Mouse (Mus musculus) liver, embryonic 15.5 days (tissue): ENCODE measurements at regions not wholly inside any gene's neighbourhood (a gene's known extent, or its start where the extent isn't known, plus 50 kb on each side); places are given as distances from the start of the nearest gene placed in this dataset.

Experiments used
- ATAC-seq: fragments of 200-750 bp; cut with Nextera tagmentation; 2 replicates; pipeline ENCODE4 v1.8.0; 2017; ENCODE audit warnings: moderate number of reproducible peaks, mild to moderate bottlenecking, moderate library complexity; ENCODE audit not compliant: insufficient read depth
- H3K27ac ChIP-seq: fragments of 300-500 bp; sonication (generic); replicated peaks from 2 replicates; pipeline ENCODE4 v1.5.1; 2015; ENCODE audit warnings: mild to moderate bottlenecking, inconsistent platforms
- H3K27me3 ChIP-seq: fragments of 300-500 bp; sonication (generic); 2 replicates; pipeline ENCODE4 v1.6.1; 2015; ENCODE audit warnings: mild to moderate bottlenecking, inconsistent platforms
- H3K36me3 ChIP-seq: fragments of 300-500 bp; sonication (generic); replicated peaks from 2 replicates; pipeline ENCODE4 v1.6.1; 2015; ENCODE audit warnings: moderate library complexity, mild to moderate bottlenecking, inconsistent platforms
- H3K4me1 ChIP-seq: fragments of 300-500 bp; sonication (generic); replicated peaks from 2 replicates; pipeline ENCODE4 v1.6.1; 2015; ENCODE audit warnings: inconsistent platforms
- H3K4me2 ChIP-seq: fragments of 300-500 bp; sonication (generic); 2 replicates; pipeline ENCODE4 v1.6.1; 2015; ENCODE audit warnings: moderate library complexity, mild to moderate bottlenecking, inconsistent platforms
- H3K4me3 ChIP-seq: fragments of 300-500 bp; sonication (generic); replicated peaks from 2 replicates; pipeline ENCODE4 v1.5.1; 2015; ENCODE audit warnings: mild to moderate bottlenecking, inconsistent platforms
- H3K9ac ChIP-seq: fragments of 300-500 bp; sonication (generic); 2 replicates; pipeline ENCODE4 v1.6.1; 2015; ENCODE audit warnings: moderate library complexity, mild to moderate bottlenecking, inconsistent platforms
- H3K9me3 ChIP-seq: fragments of 300-500 bp; sonication (generic); replicated peaks from 2 replicates; pipeline ENCODE4 v1.6.1; 2016; ENCODE audit warnings: inconsistent platforms
- WGBS: fragments of 180-500 bp; shearing (Covaris S2); methylation state at CpG from one replicate; pipeline ENCODE4 v1.1.7; 2015; ENCODE audit warnings: mixed read lengths; ENCODE audit not compliant: insufficient replicate concordance; 5-methylcytosine and 5-hydroxymethylcytosine counted together

DNA sequence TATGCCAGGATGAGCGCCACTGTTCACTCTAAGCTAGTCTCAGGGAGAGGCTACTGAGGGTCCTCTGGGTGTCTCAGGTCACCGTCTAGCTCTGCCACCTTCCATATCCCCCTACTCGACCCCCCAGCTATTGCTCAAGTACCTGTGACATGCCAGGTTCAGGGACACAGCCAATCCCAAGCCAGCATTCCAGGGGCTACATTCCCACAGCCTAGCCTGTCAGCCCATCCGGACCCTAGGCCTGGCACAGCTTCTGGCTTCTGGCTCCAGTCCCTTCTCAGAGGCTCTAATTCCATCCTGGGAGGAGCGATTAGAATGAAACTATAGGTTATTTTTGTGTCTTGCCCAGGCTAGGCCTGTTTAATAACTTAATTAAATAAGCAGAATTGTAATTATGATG lies 105.2 kb downstream of the 1810010D01Rik start:
- Histone ChIP-seq H3K36me3 (no peaks in the 10 kb centered on the region), H3K9ac (no peak overlapping the region), H3K4me3 (no peak overlapping the region), H3K27me3 (no peaks in the 10 kb centered on the region), H3K4me1 (no peaks in the 10 kb centered on the region), H3K9me3 (no peaks in the 10 kb centered on the region), H3K27ac (no peak overlapping the region), H3K4me2 (no peak overlapping the region)
- 54% methylated on average over 5 of the region's 5 CpGs for WGBS
- ATAC-seq: no peak

GRCm38 (mm10) chr7:145102216-145102615 lies 105.7 kb downstream of the 1810010D01Rik start:
- Histone ChIP-seq H3K27me3 (no peaks in the 10 kb centered on the region), H3K9ac (no peak overlapping the region), H3K4me3 (no peak overlapping the region), H3K36me3 (no peaks in the 10 kb centered on the region), H3K4me1 (no peaks in the 10 kb centered on the region), H3K9me3 (no peaks in the 10 kb centered on the region), H3K27ac (no peak overlapping the region), H3K4me2 (no peak overlapping the region)
- 31% methylated on average over 6 of the region's 6 CpGs for WGBS
- ATAC-seq: no peak

GRCm38 (mm10) chr7:145098335-145098734 lies 109.6 kb downstream of the 1810010D01Rik start:
- no peaks in the 10 kb centered on the region for H3K9me3 ChIP-seq
- H3K27me3 ChIP-seq: no peaks in the 10 kb centered on the region
- H3K4me1 ChIP-seq: no peaks in the 10 kb centered on the region
- ATAC-seq: no peak
- no peak overlapping the region for H3K9ac ChIP-seq
- H3K27ac ChIP-seq: no peak overlapping the region
- no peak overlapping the region for H3K4me2 ChIP-seq
- H3K36me3 ChIP-seq: no peaks in the 10 kb centered on the region
- no peak overlapping the region for H3K4me3 ChIP-seq
- WGBS: 55% methylated on average over 6 of the region's 6 CpGs

GRCm38 (mm10) chr7:145094134-145094526 lies 113.8 kb downstream of the 1810010D01Rik start:
- WGBS: 55% methylated on average over 7 of the region's 7 CpGs
- Histone ChIP-seq H3K4me2 (no peak overlapping the region), H3K9ac (no peak overlapping the region), H3K4me1 (peaks cover 5% of the 10 kb centered on the region; the same call in 1 of the 2 replicates), H3K4me3 (no peak overlapping the region), H3K9me3 (no peaks in the 10 kb centered on the region), H3K36me3 (no peaks in the 10 kb centered on the region), H3K27ac (no peak overlapping the region), H3K27me3 (no peaks in the 10 kb centered on the region)
- ATAC-seq: no peak

- H3K9ac ChIP-seq: no peak overlapping the region
- no peak overlapping the region for H3K27ac ChIP-seq
- H3K4me2 ChIP-seq: no peak overlapping the region
- WGBS: 58% methylated on average over 3 of the region's 3 CpGs
- no peak for ATAC-seq
- H3K27me3 ChIP-seq: no peaks in the 10 kb centered on the region
- no peaks in the 10 kb centered on the region for H3K9me3 ChIP-seq
- H3K4me1 ChIP-seq: peaks cover 7% of the 10 kb centered on the region
- H3K4me3 ChIP-seq: no peak overlapping the region
- no peaks in the 10 kb centered on the region for H3K36me3 ChIP-seq
These were observed 114.3 kb downstream of the 1810010D01Rik start for GRCm38 (mm10) chr7:145093417-145094133.

GRCm38 (mm10) chr7:145092392-145093176 lies 115.3 kb downstream of the 1810010D01Rik start:
- Histone ChIP-seq H3K4me1 (peaks cover 14% of the 10 kb centered on the region), H3K27me3 (no peaks in the 10 kb centered on the region), H3K4me2 (no peak overlapping the region), H3K36me3 (no peaks in the 10 kb centered on the region), H3K9ac (no peak overlapping the region), H3K4me3 (no peak overlapping the region), H3K9me3 (no peaks in the 10 kb centered on the region), H3K27ac (no peak overlapping the region)
- 52% methylated on average over 6 of the region's 6 CpGs for WGBS
- peak; percentile 51; the same call in 1 of the 2 replicates for ATAC-seq

GRCm38 (mm10) chr7:145090849-145091248 lies 117.1 kb downstream of the 1810010D01Rik start:
- Histone ChIP-seq H3K27ac (no peak overlapping the region), H3K9me3 (no peaks in the 10 kb centered on the region), H3K4me2 (no peak overlapping the region), H3K27me3 (no peaks in the 10 kb centered on the region), H3K9ac (no peak overlapping the region), H3K36me3 (no peaks in the 10 kb centered on the region), H3K4me1 (peaks cover 14% of the 10 kb centered on the region), H3K4me3 (no peak overlapping the region)
- WGBS: 62% methylated on average over 4 of the region's 4 CpGs
- ATAC-seq: no peak

- Histone ChIP-seq H3K36me3 (no peaks in the 10 kb centered on the region), H3K4me1 (peaks cover 14% of the 10 kb centered on the region), H3K27ac (no peak overlapping the region), H3K9ac (no peak overlapping the region), H3K4me3 (no peak overlapping the region), H3K27me3 (no peaks in the 10 kb centered on the region), H3K9me3 (no peaks in the 10 kb centered on the region), H3K4me2 (no peak overlapping the region)
- WGBS: 20% methylated on average over 3 of the region's 3 CpGs
- no peak for ATAC-seq
These were observed 118.6 kb downstream of the 1810010D01Rik start for GRCm38 (mm10) chr7:145089315-145089721.

DNA sequence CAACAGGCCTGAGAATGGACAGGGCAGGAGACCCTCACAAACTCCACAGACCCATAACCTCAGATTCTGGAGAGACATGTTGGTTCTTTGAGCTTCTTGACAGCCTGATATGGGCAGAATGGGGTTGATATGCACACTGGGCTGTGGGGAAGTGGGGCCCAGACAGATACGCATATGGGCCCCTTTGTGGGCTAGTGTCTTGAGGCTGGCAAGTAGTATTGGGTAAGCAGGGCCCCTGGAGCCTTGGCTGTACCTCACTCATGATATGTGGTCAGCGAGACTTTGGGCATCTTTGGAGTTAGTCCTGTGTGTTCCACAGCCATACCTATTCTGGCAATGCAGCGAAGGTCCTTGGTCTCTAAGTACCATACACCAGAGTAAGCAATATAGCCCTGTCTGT lies 119.3 kb downstream of the 1810010D01Rik start:
- H3K4me3 ChIP-seq: no peak overlapping the region
- H3K27ac ChIP-seq: no peak overlapping the region
- H3K9me3 ChIP-seq: no peaks in the 10 kb centered on the region
- no peak overlapping the region for H3K4me2 ChIP-seq
- H3K36me3 ChIP-seq: no peaks in the 10 kb centered on the region
- peaks cover 14% of the 10 kb centered on the region for H3K4me1 ChIP-seq
- H3K9ac ChIP-seq: no peak overlapping the region
- ATAC-seq: no peak
- no peaks in the 10 kb centered on the region for H3K27me3 ChIP-seq
- 32% methylated on average over 3 of the region's 3 CpGs for WGBS

- Histone ChIP-seq H3K27ac (no peak overlapping the region), H3K27me3 (no peaks in the 10 kb centered on the region), H3K9ac (no peak overlapping the region), H3K4me3 (no peak overlapping the region), H3K36me3 (no peaks in the 10 kb centered on the region), H3K4me1 (peaks cover 20% of the 10 kb centered on the region), H3K4me2 (no peak overlapping the region), H3K9me3 (no peaks in the 10 kb centered on the region)
- WGBS: 45% methylated on average over 5 of the region's 5 CpGs
- peak; percentile 32; the same call in 1 of the 2 replicates for ATAC-seq
These were observed 120.1 kb downstream of the 1810010D01Rik start for GRCm38 (mm10) chr7:145087790-145088189.

DNA sequence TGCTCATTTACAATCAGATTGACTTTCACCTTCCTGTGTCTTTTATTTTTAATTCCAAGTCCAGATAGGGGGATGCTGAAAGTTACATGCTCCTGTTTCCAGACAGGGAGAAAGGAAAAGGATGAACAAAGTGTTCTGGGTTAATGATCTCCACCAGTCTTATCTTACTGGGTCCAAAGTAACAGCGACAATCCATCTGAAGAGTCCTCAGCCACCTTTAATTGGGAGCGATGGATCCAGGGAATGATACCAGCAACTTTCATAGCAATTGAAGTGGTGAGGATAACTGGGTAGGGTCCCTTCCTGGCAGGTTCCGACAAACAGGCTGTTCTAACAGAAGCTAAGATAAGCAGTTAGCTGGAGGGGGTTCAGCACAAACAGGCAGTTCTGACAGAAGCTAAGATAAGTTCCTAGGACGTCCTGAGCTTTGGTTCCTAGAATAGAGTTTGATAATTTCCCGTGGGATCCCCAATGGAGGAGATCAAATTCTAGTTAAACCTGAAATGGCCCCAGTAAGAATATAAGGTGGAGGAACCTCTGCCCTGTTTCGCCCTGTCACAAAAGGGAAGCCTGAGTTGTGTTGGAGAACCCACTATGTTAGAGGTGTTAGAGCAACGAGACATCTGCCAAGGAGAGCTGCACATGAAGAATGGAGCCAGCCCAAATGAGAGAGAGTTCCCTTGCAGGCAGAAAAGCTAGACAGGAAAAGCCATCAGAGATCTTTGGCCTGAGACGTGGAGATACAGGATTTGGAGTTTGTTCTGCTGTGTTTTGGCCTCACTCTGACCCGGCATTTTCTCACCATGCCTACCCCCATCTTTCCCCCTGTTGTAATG lies 124.8 kb downstream of the 1810010D01Rik start:
- no peaks in the 10 kb centered on the region for H3K36me3 ChIP-seq
- 32% methylated on average over 9 of the region's 9 CpGs for WGBS
- H3K4me2 ChIP-seq: no peak overlapping the region
- no peaks in the 10 kb centered on the region for H3K27me3 ChIP-seq
- H3K4me1 ChIP-seq: peaks cover 15% of the 10 kb centered on the region
- no peak overlapping the region for H3K9ac ChIP-seq
- no peak overlapping the region for H3K4me3 ChIP-seq
- no peak for ATAC-seq
- no peak overlapping the region for H3K27ac ChIP-seq
- no peaks in the 10 kb centered on the region for H3K9me3 ChIP-seq
